Mouse (Mus musculus) neural tube, embryonic 11.5 days (tissue): ENCODE data around the gene Anpep. TPM values are rescaled to one million over a fixed set of nuclear protein-coding genes. Genes with fewer than 3 reads are reported as not detected.

Source experiments
- polyA plus RNA-seq: library from polyadenylated mRNA; unstranded; fragments of >200 nt; fragmentation: Nextera tagmentation; extraction: Ambion mirVana; gene quantifications from 2 replicates; pipeline ENCODE4 v1.2.1, GENCODE M21; 2014

Gene Anpep
- polyA plus RNA-seq, 1 experiment from 2014 or later, result 7.1 TPM

Other genes starting within 250 kb of the Anpep start
- gene Rhcg, start 243.4 kb downstream of the Anpep start, polyA plus RNA-seq, result 0.97 and 1.8 TPM in 2 replicates
- gene Ticrr, start 200.9 kb downstream of the Anpep start, polyA plus RNA-seq, result 13.2 and 14.0 TPM in 2 replicates
- 5.0 and 5.2 TPM in 2 replicates for gene Kif7, start 145.3 kb downstream of the Anpep start, polyA plus RNA-seq
- gene Plin1, start 128.2 kb downstream of the Anpep start, polyA plus RNA-seq, result 0.15 TPM in 1 of 2 replicates, not detected in the other
- gene Pex11a, start 117.9 kb downstream of the Anpep start, polyA plus RNA-seq, result 8.2 and 9.9 TPM in 2 replicates
- 0.09 and 0.45 TPM in 2 replicates for gene Wdr93, start 117.9 kb downstream of the Anpep start, polyA plus RNA-seq
- gene Mesp1, start 67.3 kb downstream of the Anpep start, polyA plus RNA-seq, result not detected in 2 replicates
- gene Mesp2, start 50.3 kb downstream of the Anpep start, polyA plus RNA-seq, result 0.20 and 0.76 TPM in 2 replicates
- gene Ap3s2, start 59.6 kb upstream of the Anpep start, polyA plus RNA-seq, result 53.2 and 54.0 TPM in 2 replicates
- gene Arpin, start 74.3 kb upstream of the Anpep start, polyA plus RNA-seq, result 20.8 and 22.6 TPM in 2 replicates
- 21.9 and 24.8 TPM in 2 replicates for gene Zfp710, start 163.8 kb upstream of the Anpep start, polyA plus RNA-seq